Mouse (Mus musculus) ES-E14 (cell line): ENCODE data around the gene Lrp3.

Source experiments
- HCFC1 ChIP-seq: IDR thresholded peaks from 2 replicates; pipeline ENCODE4 v1.6.1; 2012; ENCODE audit warnings: low read length, inconsistent platforms, borderline replicate concordance; ENCODE audit not compliant: insufficient read depth
- MAFK ChIP-seq: IDR thresholded peaks from 2 replicates; pipeline ENCODE4 v1.6.1; 2014; ENCODE audit warnings: mild to moderate bottlenecking, low read depth, low read length, inconsistent platforms; ENCODE audit not compliant: insufficient read depth
- ZC3H11A ChIP-seq: IDR thresholded peaks from 2 replicates; pipeline ENCODE4 v1.6.1; 2012; ENCODE audit warnings: low read depth, mild to moderate bottlenecking, inconsistent platforms, low read length, borderline replicate concordance
- ZNF384 ChIP-seq: IDR thresholded peaks from 2 replicates; pipeline ENCODE4 v1.6.1; 2012; ENCODE audit warnings: low read depth, low read length, inconsistent platforms

GRCm38 (mm10) chr7:35172519-35172918, 42.8 kb downstream of the Lrp3 start:
- TF ChIP-seq ZC3H11A (no peak), ZNF384 (no peak), MAFK (no peak), HCFC1 (no peak)
